Mouse (Mus musculus): ENCODE measurements at regions not wholly inside any gene's neighbourhood (a gene's known extent, or its start where the extent isn't known, plus 50 kb on each side); places are given as distances from the start of the nearest gene placed in this dataset.

DNA sequence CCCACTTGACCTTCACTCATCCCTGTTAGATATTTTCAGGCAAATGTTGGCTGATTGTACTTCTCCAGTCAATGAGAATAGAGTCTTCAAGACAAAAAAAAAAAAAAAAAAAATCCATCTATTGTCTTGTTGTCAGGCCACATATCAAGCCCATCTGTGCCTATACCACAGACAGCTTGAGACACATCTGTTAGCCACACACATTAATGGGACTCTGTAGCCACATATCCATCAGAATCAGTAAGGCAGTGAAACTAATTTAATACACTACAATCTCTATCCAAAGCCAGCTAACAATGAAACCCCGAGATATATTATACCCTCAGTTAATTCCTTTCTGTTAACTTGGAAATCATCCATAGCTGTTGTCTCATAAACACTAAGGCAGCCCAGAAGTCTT, 667.1 kb downstream of the Defb40 start:
- DNase-seq, result no peak

DNA sequence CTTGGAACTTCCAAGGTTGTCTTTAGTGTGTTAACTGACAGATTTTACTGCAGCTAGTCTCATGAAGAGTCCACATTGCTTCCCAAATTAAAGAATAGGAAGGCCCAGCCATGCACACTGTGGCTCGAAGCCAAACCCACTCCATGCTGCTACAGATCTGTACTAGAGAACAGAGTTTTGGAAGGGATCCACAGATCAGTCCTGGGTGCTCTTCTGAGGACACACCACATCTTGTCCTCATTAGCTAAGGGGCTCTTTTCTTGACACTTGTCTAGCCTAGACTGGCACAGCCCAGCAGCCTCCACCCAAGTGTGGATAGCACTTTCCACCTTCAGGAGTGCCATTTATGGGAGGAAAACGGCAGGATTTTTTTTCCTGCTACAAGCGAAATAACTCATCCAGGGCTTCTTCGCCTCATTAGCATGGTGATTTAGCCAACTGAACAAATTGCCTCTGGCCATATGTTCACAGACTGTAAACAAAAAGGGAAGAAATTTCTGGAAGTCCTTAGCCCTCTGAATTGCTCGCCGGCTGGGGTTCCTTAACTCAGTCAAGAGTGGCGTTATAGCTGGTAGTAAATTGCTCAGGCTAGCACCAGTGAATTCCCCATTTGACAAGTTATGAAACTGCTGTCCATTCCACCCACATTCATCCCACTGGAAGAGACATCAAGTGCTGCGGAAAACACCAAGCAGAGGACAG, 690.4 kb downstream of the Defb40 start:
- DNase-seq, result peak in 1 of 2 experiments; percentile 5

DNA sequence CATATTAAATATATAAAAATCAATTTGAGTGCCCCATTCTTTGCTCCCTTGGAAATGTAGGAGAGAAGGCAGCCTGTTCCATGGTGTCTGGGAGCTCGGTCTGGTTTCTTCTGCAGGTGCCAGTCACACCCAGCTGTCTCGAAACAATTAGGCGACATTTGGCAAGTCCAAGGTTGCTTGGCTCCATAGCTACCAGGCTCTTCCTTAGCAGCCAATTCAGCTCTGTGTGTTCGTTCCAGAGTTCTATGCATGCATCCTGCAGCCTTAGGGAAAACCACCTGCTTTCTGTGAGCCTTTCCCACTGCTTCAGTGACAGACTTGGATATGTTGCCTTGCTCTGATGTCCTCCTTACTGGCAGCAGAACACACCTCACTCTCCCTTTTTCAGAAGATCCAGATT, 698.1 kb downstream of the Defb40 start:
- no peak for DNase-seq

GRCm38 (mm10) chr8:18268301-18268700, 709.8 kb downstream of the Defb40 start:
- no peak for DNase-seq

DNA sequence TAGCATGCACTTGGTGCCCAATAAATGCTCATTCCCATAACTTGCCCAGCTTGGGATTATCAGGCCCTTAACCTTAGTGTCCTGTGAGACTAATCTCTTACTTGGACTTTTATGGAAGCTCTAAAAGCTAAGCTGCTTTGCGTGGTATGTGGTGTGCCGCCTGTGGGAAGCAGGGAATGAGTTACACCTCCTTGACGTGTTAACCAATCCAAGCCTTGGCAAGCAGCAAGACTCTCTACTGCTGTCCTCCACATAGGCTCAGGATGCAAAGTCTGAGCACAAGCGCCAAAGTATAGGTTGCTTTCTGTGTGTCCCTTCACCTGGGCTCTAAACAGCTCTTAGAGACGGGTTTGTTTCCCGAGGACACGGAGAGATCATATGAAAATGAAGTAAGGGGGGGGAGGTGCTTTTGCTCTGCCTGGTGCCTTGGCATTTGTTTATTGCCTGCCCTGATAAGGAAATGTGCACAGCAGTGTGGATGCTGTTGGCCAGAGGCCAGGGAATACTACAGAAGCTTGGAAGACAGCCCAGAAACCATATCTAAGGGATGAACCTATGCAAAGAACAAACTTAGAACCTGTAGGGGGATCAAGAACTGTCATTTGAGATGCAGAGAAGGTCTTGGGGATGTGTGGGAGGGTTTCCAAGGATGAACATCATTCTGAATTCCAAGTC, 719.6 kb downstream of the Defb40 start:
- DNase-seq, result peak in 1 of 2 experiments; percentile 3

GRCm38 (mm10) chr8:18246299-18246698, 731.8 kb downstream of the Defb40 start:
- DNase-seq, result no peak

GRCm38 (mm10) chr8:18217599-18217998, 760.5 kb downstream of the Defb40 start:
- DNase-seq, result no peak

GRCm38 (mm10) chr8:18217192-18217591, 760.9 kb downstream of the Defb40 start:
- no peak for DNase-seq

DNA sequence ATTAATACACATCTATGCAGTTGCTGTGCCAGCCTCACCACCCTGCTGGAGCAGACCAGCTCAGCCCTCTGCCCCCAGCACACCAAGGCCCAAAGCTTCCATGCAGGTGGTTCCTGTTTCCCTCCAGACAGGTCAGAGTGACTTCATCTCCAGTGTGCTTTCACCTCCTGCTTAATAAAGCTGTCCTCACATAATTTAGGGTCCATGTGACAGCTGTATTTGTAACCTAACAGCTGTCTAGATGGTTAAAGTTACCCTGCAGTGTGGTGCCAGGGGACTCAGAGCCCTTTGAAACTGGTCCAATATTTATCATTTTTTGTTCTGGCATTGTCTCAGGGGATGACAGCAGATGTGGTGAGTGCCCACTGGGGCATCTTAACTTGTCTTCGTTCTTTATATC, 761.5 kb downstream of the Defb40 start:
- no peak for DNase-seq

- DNase-seq, result no peak
These were observed 768.0 kb downstream of the Defb40 start for GRCm38 (mm10) chr8:18210067-18210466.

DNA sequence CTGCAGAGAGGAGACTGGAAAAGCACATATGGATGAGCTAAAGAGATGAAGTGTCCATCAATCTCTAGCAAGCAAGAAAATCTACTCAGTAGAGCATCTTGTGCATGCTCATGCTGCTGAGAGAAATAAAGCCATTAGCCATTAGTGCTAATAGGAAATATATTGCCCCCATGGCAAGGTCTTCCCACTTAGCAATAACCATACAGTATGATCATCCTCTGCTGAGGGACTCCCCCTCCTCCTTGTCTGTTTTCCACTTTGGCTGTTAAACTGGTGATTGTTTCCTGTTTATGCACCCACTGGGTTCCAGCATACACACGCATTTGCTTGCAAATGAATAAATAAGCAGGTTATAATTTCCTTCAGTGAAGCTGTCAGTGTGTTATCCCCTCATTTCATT, 769.4 kb downstream of the Defb40 start:
- DNase-seq, result no peak

DNA sequence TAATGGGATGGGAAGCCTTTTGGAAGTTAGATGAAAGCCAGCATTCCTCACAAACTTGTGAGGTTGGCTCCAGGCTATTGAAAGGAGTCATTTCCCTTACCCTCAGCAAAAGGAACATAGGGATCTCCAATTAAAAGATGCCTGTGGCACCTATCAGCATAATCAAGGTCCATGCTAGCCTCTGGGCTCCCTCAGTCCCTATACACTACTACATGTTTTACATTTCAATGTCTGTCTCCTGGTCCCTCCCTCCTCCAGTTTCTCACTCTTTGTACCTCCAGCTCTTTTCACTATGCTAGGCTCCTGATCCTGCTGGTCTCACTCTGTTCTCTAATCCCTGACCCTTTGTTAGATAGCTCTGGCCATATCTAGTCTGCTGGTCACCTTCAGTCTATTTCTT, 790.6 kb downstream of the Defb40 start:
- DNase-seq, result no peak

DNA sequence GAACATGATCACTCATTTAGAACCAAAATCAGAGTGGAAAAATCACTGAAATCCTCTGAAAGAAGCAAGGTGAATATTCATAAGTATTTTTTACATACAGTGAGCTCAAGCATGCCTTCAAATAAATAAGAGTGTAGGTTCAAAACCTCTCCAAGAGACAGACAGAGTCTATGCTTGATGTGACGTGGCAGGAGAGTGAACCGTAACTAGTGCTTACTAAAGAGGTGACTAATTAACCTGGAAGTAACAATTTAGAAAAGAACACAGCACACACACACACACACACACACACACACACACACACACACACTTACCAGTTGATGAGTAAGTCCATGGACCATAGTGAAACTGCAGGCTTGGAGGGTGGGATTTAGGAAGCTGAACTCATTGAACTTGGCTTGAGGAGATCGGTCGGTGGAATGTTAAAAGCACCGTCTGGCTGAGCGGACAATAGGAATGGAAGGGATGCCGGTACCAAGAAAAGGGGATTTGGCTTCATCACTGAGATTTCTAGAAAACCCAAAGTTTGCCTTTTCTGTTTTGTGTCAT, 802.4 kb downstream of the Defb40 start:
- DNase-seq, result peak; percentile 1 to 5

GRCm38 (mm10) chr8:18158619-18159018, 819.4 kb downstream of the Defb40 start:
- no peak for DNase-seq

- DNase-seq, result no peak
These were observed 862.6 kb downstream of the Defb40 start for GRCm38 (mm10) chr8:18115333-18116044.

GRCm38 (mm10) chr8:18113262-18113661, 864.8 kb downstream of the Defb40 start:
- DNase-seq, result no peak

DNA sequence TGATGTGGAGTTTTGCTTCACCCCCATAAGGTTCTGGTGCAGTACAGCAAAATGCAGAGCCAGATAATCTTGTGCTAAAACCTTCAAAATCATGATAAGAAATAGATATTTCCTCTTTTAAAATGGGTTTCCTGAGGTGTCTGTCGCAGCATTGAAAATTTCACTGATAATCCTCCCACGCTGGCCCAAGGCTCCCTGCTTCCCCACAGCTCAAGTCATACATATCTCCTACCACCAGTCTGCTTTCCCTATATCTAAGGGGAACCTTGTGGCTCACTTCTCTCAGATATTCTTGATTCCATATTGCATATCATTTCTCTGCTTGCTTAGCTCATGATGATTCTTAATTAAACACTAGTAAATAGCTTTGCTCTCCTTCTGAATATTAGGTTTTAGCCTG, 868.6 kb downstream of the Defb40 start:
- DNase-seq, result no peak

- DNase-seq, result no peak
These were observed 871.2 kb downstream of the Defb40 start for GRCm38 (mm10) chr8:18106827-18107226.

- no peak for DNase-seq
These were observed 912.6 kb downstream of the Defb40 start for GRCm38 (mm10) chr8:18065456-18065855.

- no peak for DNase-seq
These were observed 918.5 kb downstream of the Defb40 start for GRCm38 (mm10) chr8:18059526-18059925.

DNA sequence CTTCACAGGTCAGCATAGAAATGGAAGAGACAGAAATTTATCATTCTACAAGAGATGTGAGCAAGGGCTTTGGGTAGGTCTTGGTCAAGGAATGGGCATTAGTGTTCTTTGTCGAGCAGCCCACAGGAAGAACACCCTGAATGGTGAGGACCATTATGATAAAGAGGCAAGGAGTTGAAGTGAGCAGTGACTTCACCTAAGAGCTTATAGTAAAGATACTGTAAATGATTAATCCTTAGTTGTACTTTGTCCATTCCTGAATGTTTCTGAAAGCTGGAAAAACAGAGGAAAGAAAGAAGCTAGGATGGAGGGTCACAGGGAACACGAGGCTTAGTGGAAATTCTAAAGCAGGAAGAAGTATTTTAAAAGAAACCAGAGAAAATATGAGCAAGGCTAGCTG, 956.9 kb downstream of the Defb40 start:
- DNase-seq, result no peak

GRCm38 (mm10) chr8:18007567-18007966, 970.5 kb downstream of the Defb40 start:
- no peak for DNase-seq

DNA sequence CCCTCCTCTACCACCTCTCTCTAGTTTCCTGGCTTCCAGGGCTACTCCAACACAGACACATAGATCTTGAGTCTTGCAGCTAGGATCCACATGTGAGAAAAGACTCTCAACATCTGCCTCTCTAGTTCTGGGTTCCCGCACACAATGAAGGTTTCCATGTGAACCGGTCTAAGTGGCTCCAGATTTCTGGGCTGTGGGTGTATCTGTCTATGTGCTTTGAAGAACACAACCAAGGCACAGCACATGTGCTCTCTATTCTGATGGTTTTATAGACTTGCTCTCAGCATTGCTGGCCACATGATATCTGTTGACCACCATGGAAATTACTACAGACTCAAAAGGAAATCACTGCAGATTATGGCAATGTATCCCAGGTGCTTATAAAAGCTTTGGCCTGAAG, 972.4 kb downstream of the Defb40 start:
- DNase-seq, result no peak

- DNase-seq, result no peak
These were observed 977.3 kb downstream of the Defb40 start for GRCm38 (mm10) chr8:18000750-18001149.
